Mouse (Mus musculus) small intestine, adult 2 months (tissue): ENCODE results near the gene Cys1. TPM values are rescaled to one million over a fixed set of nuclear protein-coding genes. Genes with fewer than 3 reads are reported as not detected.

ENCODE experiments used
- H3K27ac ChIP-seq: fragments of 200-500 bp; 2 replicates; pipeline ENCODE4 v1.5.1; 2012; ENCODE audit warnings: low read depth, low read length, control low read depth, inconsistent platforms; ENCODE audit not compliant: insufficient read depth
- H3K27me3 ChIP-seq: fragments of 200-500 bp; 2 replicates; pipeline ENCODE4 v1.6.1; 2012; ENCODE audit warnings: mild to moderate bottlenecking, moderate library complexity, low read length, inconsistent platforms; ENCODE audit not compliant: control insufficient read depth, insufficient read depth
- H3K36me3 ChIP-seq: fragments of 200-500 bp; 2 replicates; pipeline ENCODE4 v1.6.1; 2012; ENCODE audit warnings: mild to moderate bottlenecking, low read length, control low read depth, inconsistent platforms; ENCODE audit not compliant: control insufficient read depth, insufficient read depth
- H3K4me1 ChIP-seq: fragments of 200-500 bp; 2 replicates; pipeline ENCODE4 v1.6.1; 2012; ENCODE audit warnings: low read length, inconsistent platforms, mixed read lengths; ENCODE audit not compliant: control insufficient read depth, insufficient read depth, insufficient read length
- H3K4me3 ChIP-seq: fragments of 200-500 bp; 2 replicates; pipeline ENCODE4 v1.5.1; 2012; ENCODE audit warnings: low read depth, mild to moderate bottlenecking, control low read depth, inconsistent platforms, low read length, moderate library complexity
- CTCF ChIP-seq: fragments of 200-500 bp; IDR thresholded peaks from 2 replicates; pipeline ENCODE4 v1.5.1; 2012; ENCODE audit warnings: low read depth, mild to moderate bottlenecking, control low read depth, inconsistent platforms, low read length, moderate library complexity, mixed read lengths; ENCODE audit not compliant: insufficient replicate concordance, insufficient read length; ENCODE audit errors: extremely low read depth
- POLR2A ChIP-seq: fragments of 200-500 bp; IDR thresholded peaks from 2 replicates; pipeline ENCODE4 v1.6.1; 2012; ENCODE audit warnings: low read depth, mild to moderate bottlenecking, control low read depth, inconsistent platforms, low read length, moderate library complexity
- WGBS: fragments of 180-500 bp; shearing (Covaris S2); methylation state at CpG from one replicate; pipeline ENCODE4 v1.1.7; 2018; 5-methylcytosine and 5-hydroxymethylcytosine counted together
- polyA plus RNA-seq: library from polyadenylated mRNA; depleted of rRNA; stranded (reverse); fragments of >200 nt; gene quantifications from 2 replicates; pipeline ENCODE4 v1.2.3, GENCODE M21; 2012

Gene Cys1
- polyA plus RNA-seq, 1 experiment, result 2.2 TPM

- Histone ChIP-seq H3K27me3 (no peaks in the 10 kb centered on the region), H3K27ac (no peak overlapping the region), H3K4me1 (peaks cover 1% of the 10 kb centered on the region; the same call in 1 of the 2 replicates), H3K4me3 (no peak overlapping the region), H3K36me3 (no peaks in the 10 kb centered on the region)
- WGBS, result 58% methylated on average over 8 of the region's 8 CpGs
- TF ChIP-seq POLR2A (no peak), CTCF (no peak)
Measured at GRCm38 (mm10) chr12:24697484-24698204, 16.0 kb upstream of the Cys1 start.

GRCm38 (mm10) chr12:24696500-24697483 is 15.2 kb upstream of the Cys1 start:
- Histone ChIP-seq H3K4me3 (no peak overlapping the region), H3K27ac (no peak overlapping the region), H3K4me1 (peaks cover 1% of the 10 kb centered on the region; the same call in 1 of the 2 replicates), H3K36me3 (no peaks in the 10 kb centered on the region), H3K27me3 (no peaks in the 10 kb centered on the region)
- TF ChIP-seq POLR2A, result no peak
- TF ChIP-seq CTCF, result peak; percentile 96; the same call in 1 of the 2 replicates
- WGBS, result 20% methylated on average over 16 of the region's 16 CpGs

- no peaks in the 10 kb centered on the region for H3K27me3 ChIP-seq
- TF ChIP-seq POLR2A (no peak), CTCF (no peak)
Measured at GRCm38 (mm10) chr12:24690351-24690750, 8.7 kb upstream of the Cys1 start.

GRCm38 (mm10) chr12:24686696-24687346 is 5.2 kb upstream of the Cys1 start:
- TF ChIP-seq CTCF (no peak; the same call in 1 of the 2 replicates), POLR2A (no peak)
- no peak overlapping the region for H3K4me3 ChIP-seq
- no peaks in the 10 kb centered on the region for H3K36me3 ChIP-seq
- H3K4me1 ChIP-seq, result peaks cover 3% of the 10 kb centered on the region; the same call in 1 of the 2 replicates
- H3K27me3 ChIP-seq, result peaks cover 3% of the 10 kb centered on the region; the same call in 1 of the 2 replicates
- no peak overlapping the region for H3K27ac ChIP-seq
- WGBS, result 34% methylated on average over 11 of the region's 11 CpGs

More at GRCm38 (mm10) chr12:24690351-24690750, 8.7 kb upstream of the Cys1 start:
- H3K4me1 ChIP-seq, result peaks cover 3% of the 10 kb centered on the region; the same call in 1 of the 2 replicates
- H3K36me3 ChIP-seq, result no peaks in the 10 kb centered on the region
- H3K4me3 ChIP-seq, result no peak overlapping the region
- WGBS, result 79% methylated on average over 3 of the region's 3 CpGs
- no peak overlapping the region for H3K27ac ChIP-seq

- H3K27me3 ChIP-seq, result peaks cover 9% of the 10 kb centered on the region
- H3K27ac ChIP-seq, result no peak overlapping the region
- H3K4me3 ChIP-seq, result no peak overlapping the region
- TF ChIP-seq CTCF, result no peak; the same call in 1 of the 2 replicates
- TF ChIP-seq POLR2A, result no peak
- peaks cover 5% of the 10 kb centered on the region; the same call in 1 of the 2 replicates for H3K4me1 ChIP-seq
- H3K36me3 ChIP-seq, result no peaks in the 10 kb centered on the region
- 34% methylated on average over 6 of the region's 6 CpGs for WGBS
Measured at GRCm38 (mm10) chr12:24686038-24686695, 4.6 kb upstream of the Cys1 start.

GRCm38 (mm10) chr12:24683461-24683860 is 1.8 kb upstream of the Cys1 start:
- TF ChIP-seq POLR2A (no peak), CTCF (no peak)
- peaks cover 25% of the 10 kb centered on the region for H3K27me3 ChIP-seq
- H3K4me1 ChIP-seq, result peaks cover 9% of the 10 kb centered on the region; the same call in 1 of the 2 replicates
- H3K27ac ChIP-seq, result no peak overlapping the region
- whole genome bisulfite sequencing, result 76% methylated on average over 7 of the region's 7 CpGs
- H3K4me3 ChIP-seq, result no peak overlapping the region
- no peaks in the 10 kb centered on the region for H3K36me3 ChIP-seq
